ENCODE assay signal across 12 mouse cellular contexts in the genomic region with DNA sequence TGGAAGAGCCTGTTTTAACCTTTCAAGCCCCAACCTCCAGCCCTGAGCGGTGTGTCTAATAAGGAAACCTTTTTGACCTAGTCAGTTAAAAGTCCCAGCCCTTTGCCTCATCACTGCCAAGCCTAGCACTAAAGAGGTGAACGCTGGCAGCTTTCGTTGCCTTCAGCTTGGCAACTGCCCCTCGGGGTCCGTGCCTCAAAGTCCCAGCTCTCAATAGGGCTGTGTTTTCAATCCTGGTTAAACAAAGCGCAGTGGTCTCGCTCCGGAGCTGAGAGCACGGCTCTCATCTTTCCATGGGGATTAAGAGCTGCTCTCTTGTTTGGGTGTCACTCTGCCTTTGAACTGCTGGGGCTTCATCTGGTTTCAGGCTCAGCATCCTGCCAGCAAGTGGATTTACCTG. TPM values are rescaled to one million over a fixed set of nuclear protein-coding genes. Genes with fewer than 3 reads are reported as not detected.
DNase-seq lines count a peak whose midpoint lies in the region; ATAC-seq and TF ChIP-seq lines count a peak whose summit lies in the region.
"Had no signal": no experiment of that assay in that cellular context is flagged by ENCODE, and none has a peak within 500 bp of the region (broad histone marks: within the 10 kb centered on the region; RNA-seq: fewer than 3 reads in every experiment).

No protein-coding gene starts in this region.

- no peak for DNase-seq in heart, embryonic 10.5 days (ENCODE audit: low spot score)
- no peak for DNase-seq in heart, adult 2 months
- DNase-seq in ZHBTc4 (ENCODE audit: low read depth, low spot score): peak; percentile 6
- no peak for DNase-seq in T-cell, adult 2 months (ENCODE audit: low spot score)
- DNase-seq in urinary bladder, adult 18-20 months (ENCODE audit: low spot score in 2 of 2): no peak
- no peak for DNase-seq in urinary bladder, postnatal 25 days (ENCODE audit: low spot score)
- DNase-seq: B cell, adult 2 months; cerebellum, postnatal 25 days; kidney, adult 8-10 months had no signal

- no peak overlapping the region for H3K9ac ChIP-seq in heart, adult 2 months (ENCODE audit: low read depth, low read length)
- H3K9ac ChIP-seq in forebrain, embryonic 13.5 days: peak overlapping the region; percentile 54
- H3K9ac ChIP-seq in limb, embryonic 15.5 days: no peak overlapping the region

- TF ChIP-seq POLR2A in heart, adult 2 months (IDR thresholded peaks at IDR 0.05; ENCODE audit: insufficient read depth, low read depth, low read length): no peak

- no peaks in the 10 kb centered on the region for H3K9me3 ChIP-seq in heart, embryonic 10.5 days
- no peaks in the 10 kb centered on the region for H3K9me3 ChIP-seq in forebrain, embryonic 13.5 days (replicated peaks)
- no peaks in the 10 kb centered on the region for H3K9me3 ChIP-seq in limb, embryonic 15.5 days

- no peaks in the 10 kb centered on the region for H3K79me2 ChIP-seq in heart, adult 2 months (replicated peaks; ENCODE audit: control insufficient read depth, insufficient read depth, low read length)

- intact Hi-C loops in heart, adult 2 months (cut with DNase I): no loop called here

- H3K4me3 ChIP-seq in heart, embryonic 10.5 days: peak overlapping the region; percentile 33; the same call in 1 of the 2 replicates
- no peak overlapping the region for H3K4me3 ChIP-seq in heart, adult 2 months
- H3K4me3 ChIP-seq in forebrain, embryonic 13.5 days: no peak overlapping the region
- no peak overlapping the region for H3K4me3 ChIP-seq in limb, embryonic 15.5 days

- WGBS in heart, embryonic 10.5 days: 4% methylated on average over 9 of the region's 9 CpGs
- WGBS in heart, adult 2 months: 17% methylated on average over 9 of the region's 9 CpGs
- WGBS in forebrain, embryonic 13.5 days: under 1% methylated on average over 9 of the region's 9 CpGs
- 7% methylated on average over 9 of the region's 9 CpGs for whole genome bisulfite sequencing in limb, embryonic 15.5 days

- H3K4me1 ChIP-seq in heart, embryonic 10.5 days: peaks cover 22% of the 10 kb centered on the region
- no peaks in the 10 kb centered on the region for H3K4me1 ChIP-seq in heart, adult 2 months (ENCODE audit: control insufficient read depth, insufficient read depth, low read length)
- peaks cover 68% of the 10 kb centered on the region for H3K4me1 ChIP-seq in forebrain, embryonic 13.5 days
- H3K4me1 ChIP-seq in limb, embryonic 15.5 days: peaks cover 34% of the 10 kb centered on the region

- no peak overlapping the region for H3K27ac ChIP-seq in heart, embryonic 10.5 days
- H3K27ac ChIP-seq in heart, adult 2 months: no peak overlapping the region
- H3K27ac ChIP-seq in forebrain, embryonic 13.5 days: peak overlapping the region; percentile 89
- peak overlapping the region; percentile 54 for H3K27ac ChIP-seq in limb, embryonic 15.5 days
- H3K27ac ChIP-seq: macrophage had no signal

- TF ChIP-seq EP300 in heart, adult 2 months (IDR thresholded peaks at IDR 0.05; ENCODE audit: insufficient read depth, low read depth, low read length): no peak

- ATAC-seq in forebrain, embryonic 13.5 days: peak; percentile 42
- ATAC-seq in limb, embryonic 15.5 days (ENCODE audit: insufficient number of reproducible peaks, low FRiP score, low TSS enrichment, low read depth): no peak

- TF ChIP-seq CTCF in heart, adult 2 months (IDR thresholded peaks at IDR 0.05): no peak

- H3K4me2 ChIP-seq in forebrain, embryonic 13.5 days: peak overlapping the region; percentile 31
- 0 out of 2 replicates have a peak overlapping the region, but pooled peaks have one; percentile 14 for H3K4me2 ChIP-seq in limb, embryonic 15.5 days

- H3K36me3 ChIP-seq in heart, embryonic 10.5 days: no peaks in the 10 kb centered on the region
- no peaks in the 10 kb centered on the region for H3K36me3 ChIP-seq in heart, adult 2 months (ENCODE audit: control insufficient read depth, insufficient read depth, low read length)
- no peaks in the 10 kb centered on the region for H3K36me3 ChIP-seq in forebrain, embryonic 13.5 days (ENCODE audit: poor library complexity, severe bottlenecking)
- no peaks in the 10 kb centered on the region for H3K36me3 ChIP-seq in limb, embryonic 15.5 days

- H3K27me3 ChIP-seq in heart, embryonic 10.5 days (ENCODE audit: insufficient read depth, poor library complexity, severe bottlenecking): peaks cover 25% of the 10 kb centered on the region
- no peaks in the 10 kb centered on the region for H3K27me3 ChIP-seq in heart, adult 2 months (ENCODE audit: control insufficient read depth, insufficient read depth, low read length)
- H3K27me3 ChIP-seq in forebrain, embryonic 13.5 days: peaks cover 6% of the 10 kb centered on the region; the same call in 1 of the 2 replicates
- H3K27me3 ChIP-seq in limb, embryonic 15.5 days: no peaks in the 10 kb centered on the region

RNA-seq across cellular contexts. Expression of a gene that starts 20.1 kb away (rescaled TPM):
- polyA plus RNA-seq in heart, embryonic 10.5 days (2016; fragmentation: Nextera tagmentation; extraction: Ambion mirVana): 4.0 and 6.2 TPM in 2 replicates
- total RNA-seq in heart, adult 2 months (2021): 10 to 100 TPM in 1 of 2 experiments, 1 to 10 TPM in 1; 9.7 to 10.2 TPM
- polyA plus RNA-seq in heart, adult 2 months (2012; rRNA removed): 6.0 and 10.9 TPM in 2 replicates
- polyA plus RNA-seq in forebrain, embryonic 13.5 days (2015; fragmentation: Nextera tagmentation; extraction: Ambion mirVana): 20.7 and 22.1 TPM in 2 replicates
- 28.6 and 35.9 TPM in 2 replicates for polyA plus RNA-seq in limb, embryonic 15.5 days (2015; fragmentation: Nextera tagmentation; extraction: Ambion mirVana)

Comparison
In these comparisons a context has a peak if more than half of its experiments do, and no peak if none do; other contexts are left out.
1. H3K27ac ChIP-seq: peak in forebrain, embryonic 13.5 days (single experiment) and limb, embryonic 15.5 days (single experiment); none in heart, embryonic 10.5 days (single experiment) and heart, adult 2 months (single experiment).